Mouse (Mus musculus) liver, embryonic 16.5 days (tissue): ENCODE results near the gene Krt75. TPM values are rescaled to one million over a fixed set of nuclear protein-coding genes. Genes with fewer than 3 reads are reported as not detected.
"Not testable (repeated sequence)": the region's sequence is repeated elsewhere in the genome, so short reads cannot be mapped to it uniquely, and the experiment has no call there.

ENCODE experiments used
- ATAC-seq: fragments of 200-750 bp; cut with Nextera tagmentation; 2 replicates; pipeline ENCODE4 v1.8.0; 2017; ENCODE audit warnings: low read depth, mild to moderate bottlenecking, moderate number of reproducible peaks, moderate library complexity
- H3K27ac ChIP-seq: fragments of 300-500 bp; sonication (generic); 2 replicates; pipeline ENCODE4 v1.5.1; 2014; ENCODE audit warnings: mild to moderate bottlenecking, low read length
- H3K27me3 ChIP-seq: fragments of 300-500 bp; sonication (generic); 2 replicates; pipeline ENCODE4 v1.6.1; 2014; ENCODE audit warnings: low read depth, low read length, mixed read lengths; ENCODE audit not compliant: control insufficient read depth, insufficient read depth
- H3K36me3 ChIP-seq: fragments of 300-500 bp; sonication (generic); 2 replicates; pipeline ENCODE4 v1.6.1; 2014; ENCODE audit warnings: mild to moderate bottlenecking; ENCODE audit not compliant: control insufficient read depth, insufficient read depth
- H3K4me1 ChIP-seq: fragments of 300-500 bp; sonication (generic); 2 replicates; pipeline ENCODE4 v1.6.1; 2014; ENCODE audit warnings: low read depth, low read length, mixed read lengths; ENCODE audit not compliant: control insufficient read depth
- H3K4me2 ChIP-seq: fragments of 300-500 bp; sonication (generic); 2 replicates; pipeline ENCODE4 v1.6.1; 2014; ENCODE audit warnings: low read depth, low read length, mixed read lengths
- H3K4me3 ChIP-seq: fragments of 300-500 bp; sonication (generic); 2 replicates; pipeline ENCODE4 v1.5.1; 2014; ENCODE audit warnings: low read depth, mild to moderate bottlenecking, low read length
- H3K9ac ChIP-seq: fragments of 300-500 bp; sonication (generic); 2 replicates; pipeline ENCODE4 v1.6.1; 2014; ENCODE audit warnings: low read depth, low read length
- H3K9me3 ChIP-seq: fragments of 300-500 bp; sonication (generic); replicated peaks from 2 replicates; pipeline ENCODE4 v1.6.1; 2016; ENCODE audit warnings: low read length; ENCODE audit not compliant: control insufficient read depth
- WGBS: fragments of 180-500 bp; shearing (Covaris S2); extraction: QIAGEN DNeasy Blood & Tissue Kit; methylation state at CpG from one replicate; pipeline ENCODE4 v1.1.7; 2014; ENCODE audit not compliant: insufficient replicate concordance; 5-methylcytosine and 5-hydroxymethylcytosine counted together
- microRNA-seq: library from miRNA; unstranded; fragments of <30 nt; microRNA quantifications from one replicate; pipeline ENCODE4, GENCODE M21; 2016
- polyA plus RNA-seq: library from polyadenylated mRNA; unstranded; fragments of >200 nt; fragmentation: Nextera tagmentation; extraction: Ambion mirVana; gene quantifications from 2 replicates; pipeline ENCODE4 v1.2.1, GENCODE M21; 2015

Krt75 gene
- polyA plus RNA-seq, 1 experiment from 2014 or later, result not detected

GRCm38 (mm10) chr15:101532720-101533119 lies 41.0 kb downstream of the Krt75 start, which contains the start of gene Krt84:
Krt84 (minus strand) TSS chr15:101532820.
- no peak within 1 kb of the TSS for H3K9ac ChIP-seq
- H3K4me1 ChIP-seq, result no peaks in the 10 kb centered on the region
- ATAC-seq, result no peak
- H3K36me3 ChIP-seq, result no peaks in the 10 kb centered on the region
- no peaks in the 10 kb centered on the region for H3K27me3 ChIP-seq
- no peak within 1 kb of the TSS for H3K27ac ChIP-seq
- H3K4me3 ChIP-seq, result no peak within 1 kb of the TSS
- H3K4me2 ChIP-seq, result no peak within 1 kb of the TSS
- WGBS, result 59% methylated on average over 7 of the region's 7 CpGs
- no peaks in the 10 kb centered on the region for H3K9me3 ChIP-seq

GRCm38 (mm10) chr15:101522556-101523232 lies 51.0 kb downstream of the Krt75 start:
- no peak overlapping the region for H3K4me2 ChIP-seq
- 51% methylated on average over 4 of the region's 4 CpGs for WGBS
- H3K36me3 ChIP-seq, result no peaks in the 10 kb centered on the region
- H3K27me3 ChIP-seq, result no peaks in the 10 kb centered on the region
- H3K9ac ChIP-seq, result no peak overlapping the region
- no peak overlapping the region for H3K4me3 ChIP-seq
- no peaks in the 10 kb centered on the region for H3K9me3 ChIP-seq
- ATAC-seq, result no peak
- no peaks in the 10 kb centered on the region for H3K4me1 ChIP-seq
- H3K27ac ChIP-seq, result no peak overlapping the region

GRCm38 (mm10) chr15:101519792-101520191 lies 53.9 kb downstream of the Krt75 start:
- Histone ChIP-seq H3K4me1 (no peaks in the 10 kb centered on the region), H3K36me3 (no peaks in the 10 kb centered on the region), H3K27me3 (no peaks in the 10 kb centered on the region), H3K27ac (no peak overlapping the region), H3K4me3 (no peak overlapping the region), H3K4me2 (no peak overlapping the region), H3K9ac (no peak overlapping the region), H3K9me3 (no peaks in the 10 kb centered on the region)
- ATAC-seq, result no peak
- 7% methylated on average over 2 of the region's 2 CpGs for WGBS

- not testable (repeated sequence) for H3K9ac ChIP-seq, H3K4me3 ChIP-seq, H3K4me2 ChIP-seq, H3K27me3 ChIP-seq, H3K9me3 ChIP-seq, ATAC-seq, H3K27ac ChIP-seq, H3K36me3 ChIP-seq, H3K4me1 ChIP-seq
- WGBS, result 29% methylated on average over 2 of the region's 2 CpGs
Measured at GRCm38 (mm10) chr15:101517161-101517560, 56.5 kb downstream of the Krt75 start, which contains the start of gene Gm49425. Gm49425 (minus strand) TSS chr15:101517261.

Small RNA genes lying within 50 kb of the gene (microRNA-seq; reads per million reads assigned to microRNA genes)
- gene Gm44393, result not detected
- gene Gm44460, result not detected

Other genes starting within 250 kb of the Krt75 start
- gene Krt80, start 203.7 kb downstream of the Krt75 start, polyA plus RNA-seq, result 0.32 and 0.52 TPM in 2 replicates
- gene Krt7, start 162.9 kb downstream of the Krt75 start, polyA plus RNA-seq, result 2.4 and 3.4 TPM in 2 replicates
- gene Krt87, start 135.1 kb downstream of the Krt75 start, polyA plus RNA-seq, result not detected in 2 replicates
- not detected in 2 replicates for gene Krt88, start 126.2 kb downstream of the Krt75 start, polyA plus RNA-seq
- not detected in 2 replicates for gene Krt81, start 110.2 kb downstream of the Krt75 start, polyA plus RNA-seq
- gene Krt86, start 100.4 kb downstream of the Krt75 start, polyA plus RNA-seq, result not detected in 2 replicates
- 0.26 and 0.57 TPM in 2 replicates for gene Krt83, start 82.4 kb downstream of the Krt75 start, polyA plus RNA-seq
- gene Gm49425, start 56.6 kb downstream of the Krt75 start, polyA plus RNA-seq, result not detected in 2 replicates
- gene Krt84, start 41.1 kb downstream of the Krt75 start, polyA plus RNA-seq, result not detected in 2 replicates
- not detected in 2 replicates for gene Krt82, start 23.2 kb downstream of the Krt75 start, polyA plus RNA-seq
- gene Krt90, start 11.0 kb downstream of the Krt75 start, polyA plus RNA-seq, result not detected in 2 replicates
- not detected in 2 replicates for gene Gm5414, start 54.3 kb upstream of the Krt75 start, polyA plus RNA-seq
- gene Gm5478, start 73.5 kb upstream of the Krt75 start, polyA plus RNA-seq, result not detected in 2 replicates
- gene Krt6b, start 106.4 kb upstream of the Krt75 start, polyA plus RNA-seq, result not detected in 2 replicates
- not detected in 2 replicates for gene Krt6a, start 120.4 kb upstream of the Krt75 start, polyA plus RNA-seq
- gene Krt5, start 139.0 kb upstream of the Krt75 start, polyA plus RNA-seq, result 0.04 and 0.05 TPM in 2 replicates
- gene Krt71, start 169.2 kb upstream of the Krt75 start, polyA plus RNA-seq, result not detected in 2 replicates
- gene Krt72, start 212.6 kb upstream of the Krt75 start, polyA plus RNA-seq, result not detected in 2 replicates
- not detected in 2 replicates for gene Krt73, start 228.4 kb upstream of the Krt75 start, polyA plus RNA-seq
- gene Krt2, start 244.3 kb upstream of the Krt75 start, polyA plus RNA-seq, result not detected in 2 replicates